Mouse (Mus musculus) stomach, postnatal 0 days (tissue): ENCODE measurements around the gene Erc2. TPM values are rescaled to one million over a fixed set of nuclear protein-coding genes. Genes with fewer than 3 reads are reported as not detected.

Experiments used
- ATAC-seq: fragments of 200-750 bp; cut with Nextera tagmentation; 2 replicates; pipeline ENCODE4 v1.8.0; 2017; ENCODE audit not compliant: low FRiP score, low TSS enrichment
- DNase-seq: peaks from one replicate; pipeline ENCODE4 v3.0.0-alpha.2; 2016; ENCODE audit warnings: low spot score
- H3K27ac ChIP-seq: fragments of 300-500 bp; sonication (generic); replicated peaks from 2 replicates; pipeline ENCODE4 v1.5.1; 2014; ENCODE audit warnings: mild to moderate bottlenecking, control low read depth
- H3K27me3 ChIP-seq: fragments of 300-500 bp; sonication (generic); 2 replicates; pipeline ENCODE4 v1.6.1; 2014; ENCODE audit warnings: low read length; ENCODE audit not compliant: control insufficient read depth, insufficient read depth
- H3K36me3 ChIP-seq: fragments of 300-500 bp; sonication (generic); 2 replicates; pipeline ENCODE4 v1.6.1; 2014; ENCODE audit warnings: low read length, mixed read lengths; ENCODE audit not compliant: control insufficient read depth, insufficient read depth
- H3K4me1 ChIP-seq: fragments of 300-500 bp; sonication (generic); replicated peaks from 2 replicates; pipeline ENCODE4 v1.6.1; 2014; ENCODE audit warnings: antibody characterized with exemption; ENCODE audit not compliant: control insufficient read depth, insufficient read depth
- H3K4me2 ChIP-seq: fragments of 300-500 bp; sonication (generic); replicated peaks from 2 replicates; pipeline ENCODE4 v1.6.1; 2014; ENCODE audit warnings: low read depth, mild to moderate bottlenecking, control low read depth, moderate library complexity
- H3K4me3 ChIP-seq: fragments of 300-500 bp; sonication (generic); 2 replicates; pipeline ENCODE4 v1.5.1; 2014; ENCODE audit warnings: low read depth, low read length, control low read depth
- H3K9ac ChIP-seq: fragments of 300-500 bp; sonication (generic); 2 replicates; pipeline ENCODE4 v1.6.1; 2014; ENCODE audit warnings: mild to moderate bottlenecking, low read length, control low read depth, mixed read lengths
- H3K9me3 ChIP-seq: fragments of 300-500 bp; sonication (generic); 2 replicates; pipeline ENCODE4 v1.6.1; 2016; ENCODE audit warnings: low read length; ENCODE audit not compliant: control insufficient read depth
- CTCF ChIP-seq: IDR thresholded peaks from 2 replicates; pipeline ENCODE4 v1.5.1; 2016; ENCODE audit warnings: antibody characterized with exemption, low read depth, mild to moderate bottlenecking, moderate library complexity
- EP300 ChIP-seq: optimal IDR thresholded peaks from 2 replicates; pipeline ENCODE3; 2016; ENCODE audit warnings: antibody characterized with exemption
- WGBS: fragments of 180-500 bp; shearing (Covaris S2); extraction: QIAGEN DNeasy Blood & Tissue Kit; methylation state at CpG from one replicate; pipeline ENCODE4 v1.1.7; 2014; 5-methylcytosine and 5-hydroxymethylcytosine counted together
- polyA plus RNA-seq: library from polyadenylated mRNA; unstranded; fragments of >200 nt; fragmentation: Nextera tagmentation; extraction: Ambion mirVana; gene quantifications from 2 replicates; pipeline ENCODE4 v1.2.1, GENCODE M21; 2015

Gene Erc2
- polyA plus RNA-seq, 1 experiment from 2014 or later = 3.0 TPM

DNA sequence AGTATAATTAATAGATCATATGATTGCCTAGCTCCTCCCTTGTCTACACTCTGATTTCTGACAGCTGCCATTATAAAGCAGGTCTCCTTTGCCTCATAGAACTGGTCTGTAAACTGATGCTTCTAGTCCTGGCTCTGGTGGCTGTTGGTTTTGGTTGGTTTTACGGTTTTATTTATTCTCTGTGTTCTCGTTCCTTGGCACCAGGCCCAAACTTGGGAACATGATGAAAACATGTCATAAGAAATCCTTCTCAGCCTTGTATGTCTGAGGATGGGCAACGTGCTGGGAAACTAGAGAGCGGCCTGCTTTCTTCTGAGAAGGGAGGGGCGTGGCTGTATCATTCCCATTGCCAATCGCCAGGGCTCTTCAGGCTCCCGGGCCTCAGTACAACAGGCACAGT lies 704.2 kb downstream of the Erc2 start:
- no peaks in the 10 kb centered on the region for H3K4me1 ChIP-seq
- H3K9ac ChIP-seq = no peak overlapping the region
- DNase-seq (no peak), ATAC-seq (no peak)
- WGBS = 57% methylated on average over 7 of the region's 7 CpGs
- H3K27me3 ChIP-seq = no peaks in the 10 kb centered on the region
- H3K4me2 ChIP-seq = no peak overlapping the region
- no peak overlapping the region for H3K4me3 ChIP-seq
- H3K36me3 ChIP-seq = no peaks in the 10 kb centered on the region
- TF ChIP-seq EP300 = no peak
- TF ChIP-seq CTCF = no peak
- H3K27ac ChIP-seq = no peak overlapping the region
- no peaks in the 10 kb centered on the region for H3K9me3 ChIP-seq

DNA sequence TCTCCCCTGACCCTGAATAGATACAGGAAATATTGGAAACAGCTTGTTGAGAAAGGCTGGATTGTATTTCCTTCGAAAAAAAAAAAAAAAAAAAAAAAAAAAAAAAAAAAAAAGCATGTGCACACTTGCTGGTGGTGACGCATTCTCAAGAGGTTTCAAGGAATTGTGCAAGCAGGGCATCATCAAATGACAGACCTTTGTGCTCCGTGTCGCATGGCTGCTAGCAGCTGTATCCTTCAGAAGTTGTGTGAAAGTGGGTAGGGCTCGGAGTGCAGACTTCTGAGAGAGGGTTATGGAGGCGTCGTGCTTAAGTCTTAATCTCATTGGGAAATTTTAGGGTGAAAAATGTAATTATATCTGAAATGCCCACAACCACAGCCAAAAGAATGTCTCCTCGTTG lies 706.3 kb downstream of the Erc2 start:
- Histone ChIP-seq H3K9me3 (no peaks in the 10 kb centered on the region), H3K36me3 (no peaks in the 10 kb centered on the region), H3K27me3 (no peaks in the 10 kb centered on the region), H3K4me1 (no peaks in the 10 kb centered on the region), H3K4me3 (no peak overlapping the region), H3K27ac (no peak overlapping the region), H3K9ac (no peak overlapping the region), H3K4me2 (no peak overlapping the region)
- ATAC-seq (no peak), DNase-seq (no peak)
- TF ChIP-seq CTCF = no peak
- no peak for TF ChIP-seq EP300
- 65% methylated on average over 8 of the region's 8 CpGs for WGBS

GRCm38 (mm10) chr14:28331108-28331507 lies 708.9 kb downstream of the Erc2 start:
- Histone ChIP-seq H3K4me3 (no peak overlapping the region), H3K4me2 (no peak overlapping the region), H3K9ac (no peak overlapping the region), H3K9me3 (no peaks in the 10 kb centered on the region), H3K4me1 (no peaks in the 10 kb centered on the region), H3K36me3 (no peaks in the 10 kb centered on the region), H3K27me3 (no peaks in the 10 kb centered on the region), H3K27ac (no peak overlapping the region)
- 82% methylated on average over 5 of the region's 5 CpGs for WGBS
- TF ChIP-seq CTCF (no peak), EP300 (no peak)
- DNase-seq (no peak), ATAC-seq (peak; percentile 84)

GRCm38 (mm10) chr14:28332351-28332953 lies 710.2 kb downstream of the Erc2 start:
- H3K27me3 ChIP-seq = no peaks in the 10 kb centered on the region
- H3K36me3 ChIP-seq = no peaks in the 10 kb centered on the region
- no peak for DNase-seq
- H3K4me1 ChIP-seq = no peaks in the 10 kb centered on the region
- 0 out of 2 replicates have a peak, but pooled peaks have one; percentile 29 for ATAC-seq
- H3K9me3 ChIP-seq = no peaks in the 10 kb centered on the region
- WGBS = 42% methylated on average over 3 of the region's 3 CpGs
- H3K4me2 ChIP-seq = no peak overlapping the region
- H3K4me3 ChIP-seq = no peak overlapping the region
- H3K9ac ChIP-seq = no peak overlapping the region
- TF ChIP-seq EP300 (no peak), CTCF (no peak)
- H3K27ac ChIP-seq = no peak overlapping the region

GRCm38 (mm10) chr14:28339146-28339545 lies 716.9 kb downstream of the Erc2 start:
- no peaks in the 10 kb centered on the region for H3K4me1 ChIP-seq
- H3K36me3 ChIP-seq = no peaks in the 10 kb centered on the region
- no peak for TF ChIP-seq EP300
- TF ChIP-seq CTCF = no peak
- DNase-seq = no peak
- no peak overlapping the region for H3K4me2 ChIP-seq
- 95% methylated on average over 3 of the region's 3 CpGs for WGBS
- H3K4me3 ChIP-seq = no peak overlapping the region
- no peak overlapping the region for H3K27ac ChIP-seq
- H3K9me3 ChIP-seq = no peaks in the 10 kb centered on the region
- no peaks in the 10 kb centered on the region for H3K27me3 ChIP-seq
- no peak overlapping the region for H3K9ac ChIP-seq
- ATAC-seq = no peak

GRCm38 (mm10) chr14:28349129-28349528 lies 726.9 kb downstream of the Erc2 start:
- TF ChIP-seq CTCF (no peak), EP300 (no peak)
- no peaks in the 10 kb centered on the region for H3K4me1 ChIP-seq
- 89% methylated on average over 1 of the region's 1 CpGs for WGBS

More at GRCm38 (mm10) chr14:28349129-28349528, 726.9 kb downstream of the Erc2 start:
- ATAC-seq (no peak), DNase-seq (no peak)
- H3K4me2 ChIP-seq = no peak overlapping the region
- H3K36me3 ChIP-seq = no peaks in the 10 kb centered on the region
- H3K27ac ChIP-seq = no peak overlapping the region
- H3K4me3 ChIP-seq = no peak overlapping the region
- no peaks in the 10 kb centered on the region for H3K9me3 ChIP-seq
- no peaks in the 10 kb centered on the region for H3K27me3 ChIP-seq
- no peak overlapping the region for H3K9ac ChIP-seq
